Mouse (Mus musculus) MEL (cell line): ENCODE measurements around the gene Oprl1.
A peak's percentile ranks its signal among the peaks of the same experiment; 100 is the strongest.

Source experiments
- CTCF ChIP-seq, 3 experiments: IDR thresholded peaks in 2 of 3; conservative IDR thresholded peaks in 1 of 3; 2 replicates each; pipeline ENCODE4 v1.5.1; 2011 to 2012; ENCODE audit warnings: low read length in 3 of 3, low read depth in 2 of 3, mild to moderate bottlenecking in 2 of 3, improper control_type of control experiment in 1 of 3, inconsistent platforms in 1 of 3, mixed read lengths in 1 of 3, moderate library complexity in 1 of 3; ENCODE audit not compliant: control insufficient read depth in 1 of 3, insufficient read depth in 1 of 3, poor library complexity in 1 of 3, severe bottlenecking in 1 of 3
- RAD21 ChIP-seq: IDR thresholded peaks from 2 replicates; pipeline ENCODE4 v1.6.1; 2011; ENCODE audit warnings: mild to moderate bottlenecking, low read depth, low read length, improper control_type of control experiment

DNA sequence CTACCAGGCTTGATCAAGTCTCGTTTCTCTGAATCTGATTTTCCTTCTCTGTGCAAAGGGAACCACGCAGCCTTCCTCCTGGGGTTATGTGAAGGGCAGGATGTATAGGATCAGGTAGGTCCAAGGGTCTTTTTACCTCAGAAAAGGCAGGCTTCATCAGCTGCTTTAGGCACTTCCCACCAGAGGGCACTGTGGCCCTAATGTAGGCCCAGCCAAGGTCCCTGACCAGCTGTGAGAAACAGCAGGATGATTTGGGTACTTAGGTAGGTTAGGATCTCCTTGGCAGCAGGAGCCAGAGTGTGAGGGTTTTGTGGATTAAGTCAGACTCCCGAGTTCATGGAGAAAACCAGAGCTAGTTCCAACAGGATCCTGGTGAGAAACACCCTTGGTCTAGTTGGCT lies 7.4 kb downstream of the Oprl1 start:
- TF ChIP-seq CTCF (IDR thresholded peaks at IDR 0.05 in 2 of 3, conservative IDR thresholded peaks at IDR 0.05 in 1 of 3; ENCODE audit: control insufficient read depth in 1 of 3, insufficient read depth in 1 of 3, low read depth in 2 of 3, low read length in 3 of 3, poor library complexity in 1 of 3, severe bottlenecking in 1 of 3) (peak; percentile 49 to 67 (median 61)), RAD21 (peak; percentile 74)
